Mouse (Mus musculus) layer of hippocampus, postnatal 14 days (tissue): ENCODE measurements around the gene Plxna4. TPM values are rescaled to one million over a fixed set of nuclear protein-coding genes. Genes with fewer than 3 reads are reported as not detected.

Experiments
- DNase-seq, 2 experiments: peaks; one replicate each; pipeline ENCODE4 v3.0.0; 2021 to 2022; ENCODE audit warnings: low spot score in 2 of 2, mixed read lengths in 1 of 2
- long read RNA-seq, 2 experiments: library from polyadenylated mRNA; stranded (forward); transcript quantifications; one replicate each; pipeline ENCODE4 v2.0.0; 2021
- total RNA-seq, 2 experiments: library from RNA; stranded (reverse); gene quantifications; 2 replicates each; pipeline ENCODE4 v1.2.3; 2021

The Plxna4 gene
- 100 to 1,000 TPM; 113 to 120 TPM for total RNA-seq
- long read RNA-seq, experiment 1, full-length matches to known transcripts: 1 of 7 reads
- long read RNA-seq, experiment 1, partial matches to known transcripts: 0 of 7 reads
- long read RNA-seq, experiment 1, other reads (novel, unspliced or antisense): 6 of 7 reads
- long read RNA-seq, experiment 2, partial matches to known transcripts: 0 of 15 reads
- long read RNA-seq, experiment 2, other reads (novel, unspliced or antisense): 15 of 15 reads

GRCm38 (mm10) chr6:32588056-32588671 is at the start of gene Plxna4:
TSS of gene Plxna4 (minus strand) at chr6:32588192.
- peak; percentile 77 to 87 for DNase-seq

GRCm38 (mm10) chr6:32637568-32638183 is 49.7 kb upstream of the Plxna4 start:
- DNase-seq: peak in 1 of 2 experiments; percentile 40

- DNase-seq: no peak
Observed at GRCm38 (mm10) chr6:32610712-32611111, 22.7 kb upstream of the Plxna4 start.

- DNase-seq: no peak
Observed at GRCm38 (mm10) chr6:32606787-32607186, 18.8 kb upstream of the Plxna4 start.

GRCm38 (mm10) chr6:32605581-32605980 is 17.6 kb upstream of the Plxna4 start:
- no peak for DNase-seq

GRCm38 (mm10) chr6:32604901-32605300 is 16.9 kb upstream of the Plxna4 start:
- no peak for DNase-seq

- no peak for DNase-seq
Observed at GRCm38 (mm10) chr6:32602130-32602529, 14.1 kb upstream of the Plxna4 start.

GRCm38 (mm10) chr6:32601306-32601705 is 13.3 kb upstream of the Plxna4 start:
- no peak for DNase-seq

GRCm38 (mm10) chr6:32595591-32595990 is 7.6 kb upstream of the Plxna4 start:
- DNase-seq: no peak

GRCm38 (mm10) chr6:32590979-32591758 is 3.2 kb upstream of the Plxna4 start:
- peak; percentile 76 to 84 for DNase-seq

- no peak for DNase-seq
Observed at GRCm38 (mm10) chr6:32589632-32590031, 1.6 kb upstream of the Plxna4 start.

- peak; percentile 62 to 66 for DNase-seq
Observed at GRCm38 (mm10) chr6:32587136-32588009, 619 bp downstream of the Plxna4 start.

GRCm38 (mm10) chr6:32586821-32587135 is 1.2 kb downstream of the Plxna4 start:
- DNase-seq: no peak

GRCm38 (mm10) chr6:32586390-32586789 is 1.6 kb downstream of the Plxna4 start:
- DNase-seq: peak; percentile 56 to 67

- DNase-seq: peak; percentile 28 to 42
Observed at GRCm38 (mm10) chr6:32585211-32585610, 2.8 kb downstream of the Plxna4 start.

- DNase-seq: peak in 1 of 2 experiments; percentile 28
Observed at GRCm38 (mm10) chr6:32584243-32584880, 3.6 kb downstream of the Plxna4 start.

- peak in 1 of 2 experiments; percentile 28 for DNase-seq
Observed at GRCm38 (mm10) chr6:32583582-32583981, 4.4 kb downstream of the Plxna4 start.

- DNase-seq: no peak
Observed at GRCm38 (mm10) chr6:32571485-32571884, 16.5 kb downstream of the Plxna4 start.

- no peak for DNase-seq
Observed at GRCm38 (mm10) chr6:32570445-32570844, 17.5 kb downstream of the Plxna4 start.

GRCm38 (mm10) chr6:32569919-32570318 is 18.1 kb downstream of the Plxna4 start:
- no peak for DNase-seq
